Mouse (Mus musculus) forebrain, embryonic 10.5 days (tissue): ENCODE data around the gene Arr3. TPM values are rescaled to one million over a fixed set of nuclear protein-coding genes. Genes with fewer than 3 reads are reported as not detected.

Experiments
- DNase-seq: peaks from one replicate; pipeline ENCODE4 v3.0.0-alpha.2; 2017; ENCODE audit warnings: low spot score; ENCODE audit errors: extremely low spot score
- H3K27ac ChIP-seq: fragments of 300-500 bp; sonication (generic); 2 replicates; pipeline ENCODE4 v1.5.1; 2016; ENCODE audit warnings: mild to moderate bottlenecking
- H3K27me3 ChIP-seq: fragments of 300-500 bp; sonication (generic); 2 replicates; pipeline ENCODE4 v1.6.1; 2016; ENCODE audit warnings: mild to moderate bottlenecking; ENCODE audit not compliant: poor library complexity, severe bottlenecking
- H3K36me3 ChIP-seq: fragments of 300-500 bp; sonication (generic); replicated peaks from 2 replicates; pipeline ENCODE4 v1.6.1; 2016; ENCODE audit warnings: mild to moderate bottlenecking, moderate library complexity
- H3K4me1 ChIP-seq: fragments of 300-500 bp; sonication (generic); 2 replicates; pipeline ENCODE4 v1.6.1; 2016
- H3K4me3 ChIP-seq: fragments of 300-500 bp; sonication (generic); 2 replicates; pipeline ENCODE4 v1.5.1; 2016; ENCODE audit warnings: mild to moderate bottlenecking, moderate library complexity
- H3K9me3 ChIP-seq: fragments of 300-500 bp; sonication (generic); 2 replicates; pipeline ENCODE4 v1.6.1; 2016; ENCODE audit warnings: mild to moderate bottlenecking, moderate library complexity
- WGBS: fragments of 180-500 bp; shearing (Covaris S2); methylation state at CpG from one replicate; pipeline ENCODE4 v1.1.7; 2016; 5-methylcytosine and 5-hydroxymethylcytosine counted together
- polyA plus RNA-seq: library from polyadenylated mRNA; unstranded; fragments of >200 nt; fragmentation: Nextera tagmentation; extraction: Ambion mirVana; gene quantifications from 2 replicates; pipeline ENCODE4 v1.2.1, GENCODE M21; 2016

Arr3 gene
- polyA plus RNA-seq, 1 experiment from 2014 or later, result not detected

- H3K4me1 ChIP-seq, result peaks cover 16% of the 10 kb centered on the region
- H3K36me3 ChIP-seq, result peaks cover 51% of the 10 kb centered on the region
- WGBS, result 88% methylated on average over 2 of the region's 2 CpGs
- no peak for DNase-seq
- peaks cover 55% of the 10 kb centered on the region for H3K27me3 ChIP-seq
- H3K27ac ChIP-seq, result no peak overlapping the region
- H3K4me3 ChIP-seq, result no peak overlapping the region
- H3K9me3 ChIP-seq, result no peaks in the 10 kb centered on the region
Measured at GRCm38 (mm10) chrX:100629076-100629475, 23.8 kb downstream of the Arr3 start.

- Histone ChIP-seq H3K27ac (no peak overlapping the region), H3K27me3 (peaks cover 28% of the 10 kb centered on the region), H3K36me3 (peaks cover 94% of the 10 kb centered on the region), H3K4me3 (no peak overlapping the region), H3K9me3 (no peaks in the 10 kb centered on the region), H3K4me1 (no peaks in the 10 kb centered on the region)
- 93% methylated on average over 8 of the region's 8 CpGs for WGBS
- DNase-seq, result no peak
Measured at GRCm38 (mm10) chrX:100638477-100638876, 33.2 kb downstream of the Arr3 start.

- no peak overlapping the region for H3K27ac ChIP-seq
- no peak for DNase-seq
- H3K4me3 ChIP-seq, result no peak overlapping the region
- H3K27me3 ChIP-seq, result peaks cover 33% of the 10 kb centered on the region; the same call in 1 of the 2 replicates
- H3K36me3 ChIP-seq, result peaks cover 44% of the 10 kb centered on the region
- no peaks in the 10 kb centered on the region for H3K4me1 ChIP-seq
- H3K9me3 ChIP-seq, result no peaks in the 10 kb centered on the region
Measured at GRCm38 (mm10) chrX:100652848-100653247, 47.6 kb downstream of the Arr3 start.

- Histone ChIP-seq H3K4me1 (no peaks in the 10 kb centered on the region), H3K9me3 (no peaks in the 10 kb centered on the region), H3K27ac (no peak overlapping the region), H3K27me3 (peaks cover 54% of the 10 kb centered on the region), H3K36me3 (peaks cover 43% of the 10 kb centered on the region), H3K4me3 (no peak overlapping the region)
- 94% methylated on average over 2 of the region's 2 CpGs for WGBS
- DNase-seq, result no peak
Measured at GRCm38 (mm10) chrX:100664825-100665224, 59.5 kb downstream of the Arr3 start.

Other genes with a start within 250 kb of the Arr3 start
- gene Otud6a, start 176.5 kb upstream of the Arr3 start, polyA plus RNA-seq, result not detected in 2 replicates
- 0.76 and 0.80 TPM in 2 replicates for gene Awat2, start 162.8 kb upstream of the Arr3 start, polyA plus RNA-seq
- gene Igbp1, start 111.2 kb upstream of the Arr3 start, polyA plus RNA-seq, result 38.4 and 38.5 TPM in 2 replicates
- not detected in 2 replicates for gene Dgat2l6, start 80.7 kb upstream of the Arr3 start, polyA plus RNA-seq
- not detected in 2 replicates for gene Awat1, start 33.2 kb upstream of the Arr3 start, polyA plus RNA-seq
- not detected in 2 replicates for gene P2ry4, start 10.6 kb upstream of the Arr3 start, polyA plus RNA-seq
- 47.2 and 48.7 TPM in 2 replicates for gene Kif4, start 20.2 kb downstream of the Arr3 start, polyA plus RNA-seq
- gene Pdzd11, start 21.1 kb downstream of the Arr3 start, polyA plus RNA-seq, result 132 and 133 TPM in 2 replicates
- 3.6 and 3.8 TPM in 2 replicates for gene Gdpd2, start 124.4 kb downstream of the Arr3 start, polyA plus RNA-seq
- gene Dlg3, start 162.2 kb downstream of the Arr3 start, polyA plus RNA-seq, result 15.6 and 16.8 TPM in 2 replicates